Mouse (Mus musculus): ENCODE results near the gene Tgds. TPM values are rescaled to one million over a fixed set of nuclear protein-coding genes. Genes with fewer than 3 reads are reported as not detected.

Gene Tgds
- total RNA-seq, 4 experiments from 2014 or later: 7.8 to 10.5 (median 9.2) TPM

Other genes starting within 250 kb of the Tgds start
- 1 to 10 TPM; 1.2 to 6.4 (median 3.5) TPM for gene Dct, start 80.5 kb downstream of the Tgds start, total RNA-seq (2022)
- 10 to 100 TPM; 18.2 to 22.9 (median 21.9) TPM for gene Gpr180, start 4.4 kb upstream of the Tgds start, total RNA-seq (2022)
- gene Sox21, start 104.3 kb upstream of the Tgds start, total RNA-seq (2022): not detected
- gene Gm9376, start 134.2 kb upstream of the Tgds start, total RNA-seq (2022): not detected

Data from heart, adult 8-10 months (tissue).